Mouse (Mus musculus) MEL (cell line): ENCODE measurements around the gene Msantd2.

ENCODE experiments used
- CTCF ChIP-seq, 3 experiments: IDR thresholded peaks in 2 of 3; conservative IDR thresholded peaks in 1 of 3; 2 replicates each; pipeline ENCODE4 v1.5.1; 2011 to 2012; ENCODE audit warnings: low read length in 3 of 3, low read depth in 2 of 3, mild to moderate bottlenecking in 2 of 3, improper control_type of control experiment in 1 of 3, inconsistent platforms in 1 of 3, mixed read lengths in 1 of 3, moderate library complexity in 1 of 3; ENCODE audit not compliant: control insufficient read depth in 1 of 3, insufficient read depth in 1 of 3, poor library complexity in 1 of 3, severe bottlenecking in 1 of 3
- EP300 ChIP-seq, 2 experiments: IDR thresholded peaks; 2 replicates each; pipeline ENCODE4 v1.6.1; 2011; ENCODE audit warnings: improper control_type of control experiment in 2 of 2, low read length in 2 of 2, low read depth in 1 of 2, mild to moderate bottlenecking in 1 of 2
- MAFK ChIP-seq: IDR thresholded peaks from 2 replicates; pipeline ENCODE4 v1.6.1; 2011; ENCODE audit warnings: low read depth, mild to moderate bottlenecking, low read length, improper control_type of control experiment, borderline replicate concordance
- MAX ChIP-seq: IDR thresholded peaks from 2 replicates; pipeline ENCODE4 v1.6.1; 2011; ENCODE audit warnings: low read length, improper control_type of control experiment
- POLR2A ChIP-seq, 2 experiments: IDR thresholded peaks; 2 replicates each; pipeline ENCODE4 v1.6.1; 2011 to 2012; ENCODE audit warnings: low read length in 2 of 2, mild to moderate bottlenecking in 2 of 2, control low read depth in 1 of 2, improper control_type of control experiment in 1 of 2, low read depth in 1 of 2, moderate library complexity in 1 of 2; ENCODE audit not compliant: control insufficient read depth in 1 of 2, insufficient read depth in 1 of 2, poor library complexity in 1 of 2
- RAD21 ChIP-seq: IDR thresholded peaks from 2 replicates; pipeline ENCODE4 v1.6.1; 2011; ENCODE audit warnings: mild to moderate bottlenecking, low read depth, low read length, improper control_type of control experiment
- ZC3H11A ChIP-seq: IDR thresholded peaks from 2 replicates; pipeline ENCODE4 v1.6.1; 2012; ENCODE audit warnings: low read depth, mild to moderate bottlenecking, inconsistent platforms, low read length, improper control_type of control experiment

DNA sequence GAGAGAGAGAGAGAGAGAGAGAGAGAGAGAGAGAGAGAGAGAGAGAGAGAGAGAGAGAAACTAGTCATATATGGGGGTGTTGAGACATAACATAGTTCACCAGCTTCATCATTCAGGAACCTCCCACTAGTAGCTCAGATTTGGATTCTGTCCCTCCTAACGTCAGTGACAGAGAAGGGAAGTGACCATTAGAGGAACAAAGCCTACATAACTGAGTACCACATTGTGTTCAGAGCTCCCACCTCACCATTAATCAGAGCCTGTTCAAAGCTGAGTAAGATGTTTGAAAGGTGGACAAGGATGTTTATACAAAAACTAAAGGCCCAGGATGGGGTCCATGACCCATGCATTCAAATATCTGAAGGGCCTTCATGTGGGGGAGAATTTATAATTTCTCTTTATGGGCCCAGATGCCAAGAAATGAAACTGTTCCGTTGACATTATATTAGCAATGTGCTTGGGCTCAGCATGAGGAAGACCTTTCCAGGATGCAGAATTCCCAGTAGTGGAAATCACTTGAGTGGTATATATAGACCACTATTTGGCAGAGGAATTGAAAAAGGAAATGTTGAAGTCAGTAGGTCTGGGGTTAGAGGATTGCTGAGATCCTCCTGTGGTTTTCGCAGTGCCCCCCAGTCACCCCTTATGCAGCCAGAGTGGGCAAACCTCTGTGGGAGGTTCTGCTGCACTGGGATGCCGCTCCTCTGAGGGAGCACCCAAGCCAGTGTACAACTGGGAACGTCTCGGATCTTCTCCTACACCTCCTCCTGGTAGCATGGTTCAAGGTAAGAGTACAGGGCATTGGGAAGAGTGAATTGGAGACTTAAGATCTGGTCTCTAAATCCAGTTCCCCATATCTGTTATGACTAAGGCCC, 51.8 kb downstream of the Msantd2 start:
- TF ChIP-seq ZC3H11A (no peak), MAX (no peak), POLR2A (IDR thresholded peaks at IDR 0.05; ENCODE audit: control insufficient read depth in 1 of 2, insufficient read depth in 1 of 2, low read depth in 1 of 2, low read length in 2 of 2, poor library complexity in 1 of 2) (no peak), EP300 (IDR thresholded peaks at IDR 0.05; ENCODE audit: low read depth in 1 of 2, low read length in 2 of 2) (no peak), CTCF (IDR thresholded peaks at IDR 0.05 in 2 of 3, conservative IDR thresholded peaks at IDR 0.05 in 1 of 3; ENCODE audit: control insufficient read depth in 1 of 3, insufficient read depth in 1 of 3, low read depth in 2 of 3, low read length in 3 of 3, poor library complexity in 1 of 3, severe bottlenecking in 1 of 3) (no peak), MAFK (no peak), RAD21 (no peak)
